Mouse (Mus musculus) kidney, postnatal 25 days (tissue): ENCODE measurements around the gene Gbp2b.
"Not testable (repeated sequence)": the region's sequence is repeated elsewhere in the genome, so short reads cannot be mapped to it uniquely, and the experiment has no call there.

ENCODE experiments used
- DNase-seq, 2 experiments: peaks; one replicate each; pipeline ENCODE4 v3.0.0; 2021; ENCODE audit warnings: mixed read lengths in 2 of 2

Gene Gbp2b

GRCm38 (mm10) chr3:142594547-142594946 is at the start of gene Gbp2b:
TSS of gene Gbp2b (plus strand) at chr3:142594847.
- DNase-seq, result no peak

GRCm38 (mm10) chr3:142546690-142547089 is 48.0 kb upstream of the Gbp2b start:
- DNase-seq, result peak in 1 of 2 experiments; percentile 7

- no peak for DNase-seq
Observed at GRCm38 (mm10) chr3:142550052-142550676, 44.5 kb upstream of the Gbp2b start.

GRCm38 (mm10) chr3:142554601-142555000 is 40.0 kb upstream of the Gbp2b start:
- peak in 1 of 2 experiments; percentile 46 for DNase-seq

GRCm38 (mm10) chr3:142555623-142556022 is 39.0 kb upstream of the Gbp2b start:
- DNase-seq, result peak; percentile 53 to 77

GRCm38 (mm10) chr3:142559632-142560228 is 34.9 kb upstream of the Gbp2b start, which contains the start of gene Gbp3:
TSS of gene Gbp3 (plus strand) at chr3:142560026.
- peak; percentile 41 to 63 for DNase-seq

GRCm38 (mm10) chr3:142560296-142560948 is 34.2 kb upstream of the Gbp2b start:
- peak; percentile 91 for DNase-seq

GRCm38 (mm10) chr3:142561045-142561646 is 33.5 kb upstream of the Gbp2b start:
- DNase-seq, result no peak

- no peak for DNase-seq
Observed at GRCm38 (mm10) chr3:142561666-142562065, 33.0 kb upstream of the Gbp2b start.

- DNase-seq, result not testable (repeated sequence)
Observed at GRCm38 (mm10) chr3:142567490-142567889, 27.2 kb upstream of the Gbp2b start.

GRCm38 (mm10) chr3:142570738-142571137 is 23.9 kb upstream of the Gbp2b start:
- DNase-seq, result no peak

- no peak for DNase-seq
Observed at GRCm38 (mm10) chr3:142577108-142577507, 17.5 kb upstream of the Gbp2b start.

- DNase-seq, result no peak
Observed at GRCm38 (mm10) chr3:142578342-142578741, 16.3 kb upstream of the Gbp2b start.

- DNase-seq, result no peak
Observed at GRCm38 (mm10) chr3:142583067-142583466, 11.6 kb upstream of the Gbp2b start.

GRCm38 (mm10) chr3:142587386-142587785 is 7.3 kb upstream of the Gbp2b start:
- no peak for DNase-seq

GRCm38 (mm10) chr3:142588888-142589287 is 5.8 kb upstream of the Gbp2b start:
- no peak for DNase-seq

GRCm38 (mm10) chr3:142590431-142591067 is 4.1 kb upstream of the Gbp2b start:
- DNase-seq, result no peak

GRCm38 (mm10) chr3:142597923-142598322 is 3.3 kb downstream of the Gbp2b start:
- DNase-seq, result no peak

GRCm38 (mm10) chr3:142601675-142602074 is 7.0 kb downstream of the Gbp2b start:
- no peak for DNase-seq

- no peak for DNase-seq
Observed at GRCm38 (mm10) chr3:142618658-142619057, 24.0 kb downstream of the Gbp2b start.

- no peak for DNase-seq
Observed at GRCm38 (mm10) chr3:142619606-142620005, 25.0 kb downstream of the Gbp2b start.

GRCm38 (mm10) chr3:142620111-142620955 is 25.7 kb downstream of the Gbp2b start, which contains the start of gene Gbp2:
TSS of gene Gbp2 (plus strand) at chr3:142620602.
- peak in 1 of 2 experiments; percentile 24 for DNase-seq
